Mouse (Mus musculus) left cerebral cortex, postnatal 36 days (tissue): Measurements from ENCODE around the gene Agpat3. TPM values are rescaled to one million over a fixed set of nuclear protein-coding genes. Genes with fewer than 3 reads are reported as not detected.

Source experiments
- DNase-seq, 2 experiments: peaks; one replicate each; pipeline ENCODE4 v3.0.0; 2021 to 2022; ENCODE audit warnings: low spot score in 2 of 2, mixed read lengths in 1 of 2
- intact Hi-C: fragments of 180-260 bp; cut with DNase I; formaldehyde crosslinking; loops from one replicate; pipeline ENCODE4 v1.15.1; 2025
- total RNA-seq, 2 experiments: library from RNA; stranded (reverse); gene quantifications; 2 replicates each; pipeline ENCODE4 v1.2.3; 2021

Agpat3 gene
- 100 to 1,000 TPM; 269 to 279 TPM for total RNA-seq

- intact Hi-C loops = loop anchor here (5.0 kb wide), 1 partner anchor 35 kb away; no protein-coding TSS in a partner anchor
- peak; percentile 69 to 80 for DNase-seq
Observed at GRCm38 (mm10) chr10:78351887-78352665, at the start of gene Agpat3. TSS of gene Agpat3 (minus strand) at chr10:78352489.

GRCm38 (mm10) chr10:78401127-78401526 is 48.8 kb upstream of the Agpat3 start:
- intact Hi-C loops = loop anchor here (10.0 kb wide), 1 partner anchor 216 kb away; the partner anchor contains the start of gene Pwp2
- no peak for DNase-seq

- no peak for DNase-seq
- intact Hi-C loops = no loop called here
Observed at GRCm38 (mm10) chr10:78399090-78399657, 46.9 kb upstream of the Agpat3 start.

- intact Hi-C loops = loop anchor here (1.0 kb wide), 1 partner anchor 117 kb away; no protein-coding TSS in a partner anchor
- DNase-seq = no peak
Observed at GRCm38 (mm10) chr10:78396625-78396885, 44.3 kb upstream of the Agpat3 start.

- intact Hi-C loops = loop anchor here (1.0 kb wide), 1 partner anchor 117 kb away; no protein-coding TSS in a partner anchor
- peak; percentile 93 to 96 for DNase-seq
Observed at GRCm38 (mm10) chr10:78395819-78396624, 43.7 kb upstream of the Agpat3 start.

- intact Hi-C loops = no loop called here
- no peak for DNase-seq
Observed at GRCm38 (mm10) chr10:78395377-78395776, 43.1 kb upstream of the Agpat3 start.

GRCm38 (mm10) chr10:78392072-78392471 is 39.8 kb upstream of the Agpat3 start:
- peak; percentile 78 to 87 for DNase-seq
- intact Hi-C loops = loop anchor here (1.0 kb wide), 1 partner anchor 113 kb away; no protein-coding TSS in a partner anchor

- no peak for DNase-seq
- intact Hi-C loops = no loop called here
Observed at GRCm38 (mm10) chr10:78390982-78391470, 38.7 kb upstream of the Agpat3 start.

- intact Hi-C loops = loop anchor here (5.0 kb wide), 2 partner anchors 36 to 91 kb away; partner anchors contain the start of gene Agpat3
- DNase-seq = peak; percentile 70 to 79
Observed at GRCm38 (mm10) chr10:78388216-78388980, 36.1 kb upstream of the Agpat3 start.

- intact Hi-C loops = loop anchor here (5.0 kb wide), 2 partner anchors 33 to 88 kb away; partner anchors contain the start of gene Agpat3
- DNase-seq = peak; percentile 48 to 61
Observed at GRCm38 (mm10) chr10:78385520-78385919, 33.2 kb upstream of the Agpat3 start.

- intact Hi-C loops = no loop called here
- no peak for DNase-seq
Observed at GRCm38 (mm10) chr10:78383567-78383966, 31.3 kb upstream of the Agpat3 start.

- intact Hi-C loops = no loop called here
- DNase-seq = no peak
Observed at GRCm38 (mm10) chr10:78378516-78378915, 26.2 kb upstream of the Agpat3 start.

GRCm38 (mm10) chr10:78372681-78373668 is 20.7 kb upstream of the Agpat3 start:
- DNase-seq = peak; percentile 57 to 60
- intact Hi-C loops = no loop called here

- intact Hi-C loops = no loop called here
Observed at GRCm38 (mm10) chr10:78371746-78372145, 19.5 kb upstream of the Agpat3 start.

GRCm38 (mm10) chr10:78367586-78367985 is 15.3 kb upstream of the Agpat3 start:
- intact Hi-C loops = no loop called here
- DNase-seq = no peak

More at GRCm38 (mm10) chr10:78371746-78372145, 19.5 kb upstream of the Agpat3 start:
- no peak for DNase-seq

GRCm38 (mm10) chr10:78366851-78367312 is 14.6 kb upstream of the Agpat3 start:
- intact Hi-C loops = no loop called here
- DNase-seq = no peak

- DNase-seq = no peak
- intact Hi-C loops = no loop called here
Observed at GRCm38 (mm10) chr10:78366195-78366834, 14.0 kb upstream of the Agpat3 start.
